Mouse (Mus musculus) midbrain, embryonic 11.5 days (tissue): ENCODE data around the gene Aph1c. TPM values are rescaled to one million over a fixed set of nuclear protein-coding genes. Genes with fewer than 3 reads are reported as not detected.
"Not testable (repeated sequence)": the region's sequence is repeated elsewhere in the genome, so short reads cannot be mapped to it uniquely, and the experiment has no call there.

Source experiments
- ATAC-seq: fragments of 200-750 bp; cut with Nextera tagmentation; 2 replicates; pipeline ENCODE4 v1.8.0; 2017; ENCODE audit warnings: moderate TSS enrichment, moderate library complexity; ENCODE audit not compliant: low FRiP score
- DNase-seq: peaks from one replicate; pipeline ENCODE4 v3.0.0; 2015; ENCODE audit warnings: low spot score; ENCODE audit errors: missing footprints
- H3K27ac ChIP-seq: fragments of 300-500 bp; sonication (generic); 2 replicates; pipeline ENCODE4 v1.5.1; 2014; ENCODE audit warnings: low read depth, low read length
- H3K27me3 ChIP-seq: fragments of 300-500 bp; sonication (generic); 2 replicates; pipeline ENCODE4 v1.6.1; 2014; ENCODE audit warnings: mild to moderate bottlenecking, low read length, moderate library complexity, mixed read lengths; ENCODE audit not compliant: control insufficient read depth, insufficient read depth
- H3K36me3 ChIP-seq: fragments of 300-500 bp; sonication (generic); 2 replicates; pipeline ENCODE4 v1.6.1; 2014; ENCODE audit warnings: mild to moderate bottlenecking, low read length, moderate library complexity, mixed read lengths; ENCODE audit not compliant: control insufficient read depth, insufficient read depth
- H3K4me1 ChIP-seq: fragments of 300-500 bp; sonication (generic); 2 replicates; pipeline ENCODE4 v1.6.1; 2014; ENCODE audit warnings: low read length; ENCODE audit not compliant: control insufficient read depth, insufficient read depth
- H3K4me2 ChIP-seq: fragments of 300-500 bp; sonication (generic); 2 replicates; pipeline ENCODE4 v1.6.1; 2014; ENCODE audit warnings: mild to moderate bottlenecking, moderate library complexity
- H3K4me3 ChIP-seq: fragments of 300-500 bp; sonication (generic); 2 replicates; pipeline ENCODE4 v1.5.1; 2014; ENCODE audit warnings: low read depth, low read length
- H3K9ac ChIP-seq: fragments of 300-500 bp; sonication (generic); 2 replicates; pipeline ENCODE4 v1.6.1; 2014; ENCODE audit warnings: low read length
- H3K9me3 ChIP-seq: fragments of 300-500 bp; sonication (generic); 2 replicates; pipeline ENCODE4 v1.6.1; 2016; ENCODE audit warnings: low read length; ENCODE audit not compliant: control insufficient read depth
- WGBS: fragments of 180-500 bp; shearing (Covaris S2); extraction: QIAGEN DNeasy Blood & Tissue Kit; methylation state at CpG from one replicate; pipeline ENCODE4 v1.1.7; 2014; 5-methylcytosine and 5-hydroxymethylcytosine counted together
- polyA plus RNA-seq: library from polyadenylated mRNA; unstranded; fragments of >200 nt; fragmentation: Nextera tagmentation; extraction: Ambion mirVana; gene quantifications from 2 replicates; pipeline ENCODE4 v1.2.1, GENCODE M21; 2014

Aph1c gene
- polyA plus RNA-seq, 1 experiment from 2014 or later: 1.7 TPM

DNA sequence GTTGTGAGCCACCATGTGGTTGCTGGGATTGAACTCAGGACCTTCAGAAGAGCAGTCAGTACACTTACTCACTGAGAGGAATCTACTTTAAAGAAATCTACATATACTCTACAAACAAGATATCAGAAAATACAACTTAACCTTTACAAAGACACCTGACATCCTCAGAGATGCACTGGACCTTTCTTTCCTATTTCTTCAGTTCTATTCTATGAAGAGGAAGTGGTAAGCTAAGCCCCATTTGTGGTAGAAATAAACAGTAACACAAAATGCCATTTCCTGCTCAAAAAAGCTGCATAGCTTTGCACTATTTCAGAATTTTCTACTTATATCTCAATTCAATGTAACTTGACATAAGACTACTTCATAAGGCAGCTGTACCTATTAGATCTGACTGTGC is 39.0 kb upstream of the Aph1c start:
- no peaks in the 10 kb centered on the region for H3K4me1 ChIP-seq
- ATAC-seq (no peak), DNase-seq (no peak)
- H3K36me3 ChIP-seq: no peaks in the 10 kb centered on the region
- H3K9me3 ChIP-seq: no peaks in the 10 kb centered on the region
- no peak overlapping the region for H3K9ac ChIP-seq
- H3K4me2 ChIP-seq: no peak overlapping the region
- no peaks in the 10 kb centered on the region for H3K27me3 ChIP-seq
- no peak overlapping the region for H3K4me3 ChIP-seq
- no peak overlapping the region for H3K27ac ChIP-seq

DNA sequence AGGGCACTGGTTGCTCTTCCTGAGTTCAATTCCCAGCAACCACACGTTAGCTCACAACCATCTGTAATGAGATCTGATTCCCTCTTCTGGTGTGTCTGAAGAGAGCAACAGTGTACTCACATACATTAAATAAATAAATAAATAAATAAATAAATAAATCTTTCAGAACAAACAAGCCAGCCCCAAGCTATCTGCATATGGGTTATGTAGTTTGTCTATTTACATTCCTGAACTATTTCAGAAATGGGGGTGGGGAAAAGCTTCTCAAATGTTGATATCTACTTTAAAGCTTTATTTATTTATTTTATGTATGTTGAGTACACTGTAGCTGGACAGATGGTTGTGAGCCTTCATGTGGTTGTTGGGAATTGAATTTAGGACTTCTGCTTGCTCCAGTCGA is 38.5 kb upstream of the Aph1c start:
- H3K27ac ChIP-seq, ATAC-seq, H3K27me3 ChIP-seq, H3K4me1 ChIP-seq, H3K9me3 ChIP-seq, H3K9ac ChIP-seq, H3K36me3 ChIP-seq, H3K4me2 ChIP-seq, DNase-seq, H3K4me3 ChIP-seq: not testable (repeated sequence)
- WGBS: 86% methylated on average over 2 of the region's 2 CpGs

DNA sequence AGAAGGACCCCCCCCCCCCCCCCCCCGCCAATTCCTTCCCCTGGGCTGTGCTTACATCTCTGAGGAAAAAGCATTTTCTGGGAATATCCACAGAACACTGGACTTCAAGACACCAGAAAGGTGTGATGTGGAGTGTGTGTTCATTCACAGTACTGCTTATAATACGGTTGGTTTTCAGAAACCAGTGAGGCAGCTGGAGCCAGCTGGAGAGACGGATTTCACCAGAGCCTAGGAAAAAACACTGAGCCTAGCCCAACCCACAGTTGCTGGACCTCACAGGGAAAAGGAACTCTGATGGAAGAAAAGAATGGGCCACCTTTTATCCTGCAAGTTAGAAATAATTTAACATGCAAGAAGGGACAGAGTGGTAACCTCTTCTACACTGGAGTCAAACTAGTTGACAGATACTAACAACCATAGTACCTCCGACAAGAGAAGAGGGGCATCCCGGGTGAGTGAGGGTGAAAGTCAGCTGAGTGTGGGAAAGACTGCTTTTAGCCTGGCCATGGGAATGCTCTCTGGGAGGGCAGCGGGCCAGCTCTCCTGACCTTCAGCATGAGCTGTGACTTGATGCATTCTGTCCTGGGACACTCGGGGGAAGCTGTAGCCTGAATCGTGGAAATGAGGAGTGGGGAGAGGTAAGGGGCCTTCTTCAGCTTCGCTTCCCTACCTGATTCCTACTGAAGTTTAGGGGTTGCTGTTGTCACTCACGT is 37.6 kb upstream of the Aph1c start:
- ATAC-seq (no peak), DNase-seq (no peak)
- Histone ChIP-seq H3K36me3 (no peaks in the 10 kb centered on the region), H3K27me3 (no peaks in the 10 kb centered on the region), H3K9me3 (no peaks in the 10 kb centered on the region), H3K4me2 (no peak overlapping the region), H3K9ac (no peak overlapping the region), H3K27ac (no peak overlapping the region), H3K4me3 (no peak overlapping the region), H3K4me1 (no peaks in the 10 kb centered on the region)
- 83% methylated on average over 10 of the region's 10 CpGs for WGBS

GRCm38 (mm10) chr9:66864708-66865107 is 30.2 kb upstream of the Aph1c start:
- 78% methylated on average over 3 of the region's 3 CpGs for WGBS
- ATAC-seq (no peak), DNase-seq (no peak)
- no peak overlapping the region for H3K4me2 ChIP-seq
- no peak overlapping the region for H3K4me3 ChIP-seq
- H3K9ac ChIP-seq: no peak overlapping the region
- no peaks in the 10 kb centered on the region for H3K27me3 ChIP-seq
- no peak overlapping the region for H3K27ac ChIP-seq
- H3K4me1 ChIP-seq: no peaks in the 10 kb centered on the region; the same call in 1 of the 2 replicates
- H3K36me3 ChIP-seq: no peaks in the 10 kb centered on the region
- H3K9me3 ChIP-seq: no peaks in the 10 kb centered on the region

DNA sequence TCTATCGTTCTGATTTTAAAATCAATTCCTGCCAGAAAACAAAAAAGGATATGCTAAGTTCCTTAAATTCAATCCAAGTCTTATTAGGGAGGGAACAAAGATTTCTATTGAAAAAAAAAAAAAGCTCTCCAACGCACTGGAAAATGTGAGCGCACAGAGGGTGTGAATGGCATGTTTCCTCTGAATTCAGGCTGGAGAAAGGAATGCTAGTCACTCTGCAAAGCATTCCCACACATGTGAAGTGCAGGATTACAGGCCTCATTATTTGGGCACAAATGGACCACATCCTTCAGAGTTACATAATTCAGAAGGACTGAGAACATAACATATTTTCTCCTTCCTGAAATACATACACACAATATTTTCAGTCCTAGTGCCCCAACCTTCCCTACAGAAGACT is 28.9 kb upstream of the Aph1c start:
- 55% methylated on average over 3 of the region's 3 CpGs for WGBS
- DNase-seq (no peak), ATAC-seq (no peak)
- H3K4me1 ChIP-seq: no peaks in the 10 kb centered on the region; the same call in 1 of the 2 replicates
- H3K27me3 ChIP-seq: no peaks in the 10 kb centered on the region
- no peak overlapping the region for H3K27ac ChIP-seq
- no peak overlapping the region for H3K9ac ChIP-seq
- no peak overlapping the region for H3K4me2 ChIP-seq
- H3K9me3 ChIP-seq: no peaks in the 10 kb centered on the region
- H3K4me3 ChIP-seq: no peak overlapping the region
- H3K36me3 ChIP-seq: no peaks in the 10 kb centered on the region

- ATAC-seq (no peak), DNase-seq (no peak)
- Histone ChIP-seq H3K9me3 (no peaks in the 10 kb centered on the region), H3K9ac (no peak overlapping the region), H3K4me1 (no peaks in the 10 kb centered on the region; the same call in 1 of the 2 replicates), H3K4me2 (no peak overlapping the region), H3K4me3 (no peak overlapping the region), H3K27me3 (no peaks in the 10 kb centered on the region), H3K27ac (no peak overlapping the region), H3K36me3 (no peaks in the 10 kb centered on the region)
- WGBS: 95% methylated on average over 4 of the region's 4 CpGs
Observed at GRCm38 (mm10) chr9:66862202-66862601, 27.7 kb upstream of the Aph1c start.

DNA sequence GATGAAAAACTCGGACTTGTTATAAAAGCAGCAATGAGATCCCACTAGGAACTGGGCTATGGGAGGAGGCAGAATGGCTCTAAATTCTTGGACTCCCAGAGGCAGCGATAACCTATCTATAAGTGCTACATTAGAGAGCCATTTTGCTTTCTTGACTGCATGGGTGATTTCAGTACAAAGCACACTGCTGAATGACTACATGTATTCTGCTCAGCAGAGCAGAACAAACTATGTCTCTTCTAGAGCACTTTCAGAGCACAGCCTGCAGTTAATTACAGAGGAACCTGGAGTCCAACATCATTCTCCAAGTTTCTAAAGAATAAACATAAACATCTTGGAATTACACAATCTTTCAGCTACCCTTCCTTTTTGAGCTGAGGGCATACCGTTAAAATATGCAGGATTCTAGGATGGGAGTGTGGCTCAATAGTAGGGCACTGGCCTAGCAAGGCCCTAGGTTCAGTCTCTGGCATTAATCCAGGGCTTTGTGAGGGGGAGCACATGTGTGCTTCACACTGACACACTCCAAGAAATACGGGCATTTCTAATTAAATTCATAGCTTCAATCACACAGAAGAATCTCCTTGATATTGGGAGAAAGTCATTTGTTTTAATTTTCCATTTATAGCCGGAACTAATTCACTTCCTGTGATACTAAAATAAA is 26.7 kb upstream of the Aph1c start:
- H3K4me3 ChIP-seq: no peak overlapping the region
- WGBS: 84% methylated on average over 5 of the region's 5 CpGs
- no peak for ATAC-seq
- no peak overlapping the region for H3K4me2 ChIP-seq
- no peak overlapping the region for H3K9ac ChIP-seq
- H3K27ac ChIP-seq: no peak overlapping the region
- DNase-seq: no peak
- H3K27me3 ChIP-seq: no peaks in the 10 kb centered on the region
- no peaks in the 10 kb centered on the region for H3K9me3 ChIP-seq
- no peaks in the 10 kb centered on the region for H3K36me3 ChIP-seq
- no peaks in the 10 kb centered on the region; the same call in 1 of the 2 replicates for H3K4me1 ChIP-seq

GRCm38 (mm10) chr9:66859523-66859922 is 25.0 kb upstream of the Aph1c start:
- ATAC-seq (no peak), DNase-seq (no peak)
- Histone ChIP-seq H3K27ac (no peak overlapping the region), H3K4me3 (no peak overlapping the region), H3K27me3 (no peaks in the 10 kb centered on the region), H3K9ac (no peak overlapping the region), H3K4me2 (no peak overlapping the region), H3K36me3 (no peaks in the 10 kb centered on the region), H3K4me1 (no peaks in the 10 kb centered on the region; the same call in 1 of the 2 replicates), H3K9me3 (no peaks in the 10 kb centered on the region)
- WGBS: 90% methylated on average over 5 of the region's 5 CpGs

DNA sequence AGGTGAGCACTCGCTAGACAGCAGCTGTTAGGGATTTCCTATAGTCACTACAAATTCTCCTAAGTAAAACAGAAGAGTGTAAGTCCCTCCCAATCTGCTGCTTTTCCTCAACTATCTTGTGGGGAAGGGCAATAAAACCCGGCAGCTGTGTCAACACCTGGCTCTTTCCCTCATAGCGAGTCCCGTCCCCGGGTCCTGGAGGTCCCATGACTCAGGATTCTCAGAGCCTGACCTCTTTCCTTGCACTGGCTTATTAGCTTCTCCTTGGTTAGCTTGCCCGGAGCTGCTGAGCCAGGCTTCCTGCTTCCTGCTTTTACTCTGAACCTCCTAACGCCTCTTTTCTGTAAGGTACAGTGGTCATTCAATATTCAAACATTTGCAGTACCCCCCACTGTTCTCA is 21.3 kb upstream of the Aph1c start:
- no peak overlapping the region for H3K9ac ChIP-seq
- no peak overlapping the region for H3K27ac ChIP-seq
- no peaks in the 10 kb centered on the region for H3K4me1 ChIP-seq
- WGBS: 75% methylated on average over 7 of the region's 7 CpGs
- H3K4me3 ChIP-seq: no peak overlapping the region
- no peak for DNase-seq
- no peaks in the 10 kb centered on the region for H3K27me3 ChIP-seq
- no peak for ATAC-seq
- no peak overlapping the region for H3K4me2 ChIP-seq
- no peaks in the 10 kb centered on the region for H3K36me3 ChIP-seq
- H3K9me3 ChIP-seq: no peaks in the 10 kb centered on the region
